Mouse (Mus musculus): ENCODE results near the gene Sec14l1. TPM values are rescaled to one million over a fixed set of nuclear protein-coding genes. Genes with fewer than 3 reads are reported as not detected.
"Not testable (repeated sequence)": the region's sequence is repeated elsewhere in the genome, so short reads cannot be mapped to it uniquely, and the experiment has no call there.

Gene Sec14l1
- polyA plus RNA-seq, 1 experiment from 2014 or later, result 51.0 TPM

- Histone ChIP-seq H3K27ac (ENCODE audit: low read length) (peak overlapping the region; percentile 44; the same call in 1 of the 2 replicates), H3K4me1 (ENCODE audit: control insufficient read depth, insufficient read depth, low read length) (peaks cover 42% of the 10 kb centered on the region), H3K36me3 (ENCODE audit: control insufficient read depth, insufficient read depth) (peaks cover 16% of the 10 kb centered on the region)
- not testable (repeated sequence) for H3K9ac ChIP-seq (ENCODE audit: low read length); H3K27me3 ChIP-seq (ENCODE audit: control insufficient read depth, insufficient read depth, low read length); H3K4me2 ChIP-seq (ENCODE audit: low read depth, low read length); H3K4me3 ChIP-seq (ENCODE audit: low read length); ATAC-seq (replicated peaks; ENCODE audit: extremely low read depth, insufficient read depth, low FRiP score); H3K9me3 ChIP-seq (replicated peaks; ENCODE audit: control insufficient read depth, low read length)
- 90% methylated on average over 3 of the region's 3 CpGs for WGBS
Observed at GRCm38 (mm10) chr11:117083882-117084260, 31.1 kb upstream of the Sec14l1 start.

- Histone ChIP-seq H3K36me3 (ENCODE audit: control insufficient read depth, insufficient read depth) (no peaks in the 10 kb centered on the region), H3K27me3 (ENCODE audit: control insufficient read depth, insufficient read depth, low read length) (no peaks in the 10 kb centered on the region), H3K4me1 (ENCODE audit: control insufficient read depth, insufficient read depth, low read length) (peaks cover 37% of the 10 kb centered on the region), H3K27ac (ENCODE audit: low read length) (no peak overlapping the region), H3K9me3 (replicated peaks; ENCODE audit: control insufficient read depth, low read length) (no peaks in the 10 kb centered on the region), H3K4me3 (ENCODE audit: low read length) (no peak overlapping the region), H3K9ac (ENCODE audit: low read length) (no peak overlapping the region), H3K4me2 (ENCODE audit: low read depth, low read length) (no peak overlapping the region)
- no peak for ATAC-seq (replicated peaks; ENCODE audit: extremely low read depth, insufficient read depth, low FRiP score)
- WGBS, result 85% methylated on average over 10 of the region's 10 CpGs
Observed at GRCm38 (mm10) chr11:117086215-117086614, 28.8 kb upstream of the Sec14l1 start.

- H3K4me1 ChIP-seq (ENCODE audit: control insufficient read depth, insufficient read depth, low read length), result peaks cover 39% of the 10 kb centered on the region
- H3K27me3 ChIP-seq (ENCODE audit: control insufficient read depth, insufficient read depth, low read length), result no peaks in the 10 kb centered on the region
- H3K36me3 ChIP-seq (ENCODE audit: control insufficient read depth, insufficient read depth), result no peaks in the 10 kb centered on the region
- H3K27ac ChIP-seq (ENCODE audit: low read length), result peak overlapping the region; percentile 43
- no peak overlapping the region for H3K9ac ChIP-seq (ENCODE audit: low read length)
- H3K9me3 ChIP-seq (replicated peaks; ENCODE audit: control insufficient read depth, low read length), result no peaks in the 10 kb centered on the region
- ATAC-seq (replicated peaks; ENCODE audit: extremely low read depth, insufficient read depth, low FRiP score), result no peak
- H3K4me3 ChIP-seq (ENCODE audit: low read length), result no peak overlapping the region
- 47% methylated on average over 9 of the region's 9 CpGs for WGBS
- H3K4me2 ChIP-seq (ENCODE audit: low read depth, low read length), result no peak overlapping the region
Observed at GRCm38 (mm10) chr11:117087036-117087799, 27.8 kb upstream of the Sec14l1 start.

- Histone ChIP-seq H3K4me3 (ENCODE audit: low read length) (no peak overlapping the region), H3K9ac (ENCODE audit: low read length) (no peak overlapping the region), H3K9me3 (replicated peaks; ENCODE audit: control insufficient read depth, low read length) (no peaks in the 10 kb centered on the region), H3K27me3 (ENCODE audit: control insufficient read depth, insufficient read depth, low read length) (no peaks in the 10 kb centered on the region), H3K27ac (ENCODE audit: low read length) (no peak overlapping the region; the same call in 1 of the 2 replicates), H3K4me1 (ENCODE audit: control insufficient read depth, insufficient read depth, low read length) (peaks cover 39% of the 10 kb centered on the region), H3K4me2 (ENCODE audit: low read depth, low read length) (no peak overlapping the region), H3K36me3 (ENCODE audit: control insufficient read depth, insufficient read depth) (no peaks in the 10 kb centered on the region)
- 76% methylated on average over 13 of the region's 13 CpGs for WGBS
- ATAC-seq (replicated peaks; ENCODE audit: extremely low read depth, insufficient read depth, low FRiP score), result no peak
Observed at GRCm38 (mm10) chr11:117088271-117088991, 26.5 kb upstream of the Sec14l1 start.

- no peaks in the 10 kb centered on the region for H3K9me3 ChIP-seq (replicated peaks; ENCODE audit: control insufficient read depth, low read length)
- no peaks in the 10 kb centered on the region for H3K36me3 ChIP-seq (ENCODE audit: control insufficient read depth, insufficient read depth)
- no peak overlapping the region for H3K4me3 ChIP-seq (ENCODE audit: low read length)
- H3K4me2 ChIP-seq (ENCODE audit: low read depth, low read length), result no peak overlapping the region
- H3K27ac ChIP-seq (ENCODE audit: low read length), result no peak overlapping the region
- WGBS, result 71% methylated on average over 9 of the region's 9 CpGs
- no peaks in the 10 kb centered on the region for H3K27me3 ChIP-seq (ENCODE audit: control insufficient read depth, insufficient read depth, low read length)
- H3K4me1 ChIP-seq (ENCODE audit: control insufficient read depth, insufficient read depth, low read length), result peaks cover 52% of the 10 kb centered on the region
- no peak for ATAC-seq (replicated peaks; ENCODE audit: extremely low read depth, insufficient read depth, low FRiP score)
- no peak overlapping the region for H3K9ac ChIP-seq (ENCODE audit: low read length)
Observed at GRCm38 (mm10) chr11:117089673-117090419, 25.1 kb upstream of the Sec14l1 start.

GRCm38 (mm10) chr11:117091406-117091805 is 23.6 kb upstream of the Sec14l1 start:
- peaks cover 56% of the 10 kb centered on the region for H3K4me1 ChIP-seq (ENCODE audit: control insufficient read depth, insufficient read depth, low read length)

GRCm38 (mm10) chr11:117091845-117092244 is 23.1 kb upstream of the Sec14l1 start:
- Histone ChIP-seq H3K36me3 (ENCODE audit: control insufficient read depth, insufficient read depth) (no peaks in the 10 kb centered on the region), H3K9me3 (replicated peaks; ENCODE audit: control insufficient read depth, low read length) (no peaks in the 10 kb centered on the region), H3K27me3 (ENCODE audit: control insufficient read depth, insufficient read depth, low read length) (no peaks in the 10 kb centered on the region), H3K4me1 (ENCODE audit: control insufficient read depth, insufficient read depth, low read length) (peaks cover 56% of the 10 kb centered on the region), H3K4me2 (ENCODE audit: low read depth, low read length) (peak overlapping the region; percentile 44), H3K9ac (ENCODE audit: low read length) (peak overlapping the region; percentile 56), H3K27ac (ENCODE audit: low read length) (peak overlapping the region; percentile 72), H3K4me3 (ENCODE audit: low read length) (peak overlapping the region; percentile 15; the same call in 1 of the 2 replicates)
- WGBS, result 20% methylated on average over 22 of the region's 22 CpGs
- 0 out of 2 replicates have a peak, but pooled peaks have one; percentile 38 for ATAC-seq (replicated peaks; ENCODE audit: extremely low read depth, insufficient read depth, low FRiP score)

More at GRCm38 (mm10) chr11:117091406-117091805, 23.6 kb upstream of the Sec14l1 start:
- no peaks in the 10 kb centered on the region for H3K27me3 ChIP-seq (ENCODE audit: control insufficient read depth, insufficient read depth, low read length)
- peak overlapping the region; percentile 44 for H3K4me2 ChIP-seq (ENCODE audit: low read depth, low read length)
- H3K9me3 ChIP-seq (replicated peaks; ENCODE audit: control insufficient read depth, low read length), result no peaks in the 10 kb centered on the region
- no peak for ATAC-seq (replicated peaks; ENCODE audit: extremely low read depth, insufficient read depth, low FRiP score)
- WGBS, result 53% methylated on average over 4 of the region's 4 CpGs
- H3K27ac ChIP-seq (ENCODE audit: low read length), result peak overlapping the region; percentile 72
- no peak overlapping the region; the same call in 1 of the 2 replicates for H3K9ac ChIP-seq (ENCODE audit: low read length)
- 0 out of 2 replicates have a peak overlapping the region, but pooled peaks have one; percentile 15 for H3K4me3 ChIP-seq (ENCODE audit: low read length)
- H3K36me3 ChIP-seq (ENCODE audit: control insufficient read depth, insufficient read depth), result no peaks in the 10 kb centered on the region

GRCm38 (mm10) chr11:117092711-117093110 is 22.3 kb upstream of the Sec14l1 start:
- WGBS, result 47% methylated on average over 8 of the region's 8 CpGs
- peak overlapping the region; percentile 27; the same call in 1 of the 2 replicates for H3K9ac ChIP-seq (ENCODE audit: low read length)
- H3K27me3 ChIP-seq (ENCODE audit: control insufficient read depth, insufficient read depth, low read length), result no peaks in the 10 kb centered on the region
- peaks cover 53% of the 10 kb centered on the region for H3K4me1 ChIP-seq (ENCODE audit: control insufficient read depth, insufficient read depth, low read length)
- no peak for ATAC-seq (replicated peaks; ENCODE audit: extremely low read depth, insufficient read depth, low FRiP score)
- no peaks in the 10 kb centered on the region for H3K9me3 ChIP-seq (replicated peaks; ENCODE audit: control insufficient read depth, low read length)
- peak overlapping the region; percentile 16; the same call in 1 of the 2 replicates for H3K27ac ChIP-seq (ENCODE audit: low read length)
- H3K4me2 ChIP-seq (ENCODE audit: low read depth, low read length), result no peak overlapping the region
- no peaks in the 10 kb centered on the region for H3K36me3 ChIP-seq (ENCODE audit: control insufficient read depth, insufficient read depth)
- H3K4me3 ChIP-seq (ENCODE audit: low read length), result no peak overlapping the region
